Mouse (Mus musculus) spleen, adult 12 weeks (tissue): ENCODE measurements around the gene Syt1.

Source experiments
- DNase-seq: peaks from one replicate; pipeline ENCODE4 v3.0.0; 2022; ENCODE audit warnings: low spot score

Syt1 gene

DNA sequence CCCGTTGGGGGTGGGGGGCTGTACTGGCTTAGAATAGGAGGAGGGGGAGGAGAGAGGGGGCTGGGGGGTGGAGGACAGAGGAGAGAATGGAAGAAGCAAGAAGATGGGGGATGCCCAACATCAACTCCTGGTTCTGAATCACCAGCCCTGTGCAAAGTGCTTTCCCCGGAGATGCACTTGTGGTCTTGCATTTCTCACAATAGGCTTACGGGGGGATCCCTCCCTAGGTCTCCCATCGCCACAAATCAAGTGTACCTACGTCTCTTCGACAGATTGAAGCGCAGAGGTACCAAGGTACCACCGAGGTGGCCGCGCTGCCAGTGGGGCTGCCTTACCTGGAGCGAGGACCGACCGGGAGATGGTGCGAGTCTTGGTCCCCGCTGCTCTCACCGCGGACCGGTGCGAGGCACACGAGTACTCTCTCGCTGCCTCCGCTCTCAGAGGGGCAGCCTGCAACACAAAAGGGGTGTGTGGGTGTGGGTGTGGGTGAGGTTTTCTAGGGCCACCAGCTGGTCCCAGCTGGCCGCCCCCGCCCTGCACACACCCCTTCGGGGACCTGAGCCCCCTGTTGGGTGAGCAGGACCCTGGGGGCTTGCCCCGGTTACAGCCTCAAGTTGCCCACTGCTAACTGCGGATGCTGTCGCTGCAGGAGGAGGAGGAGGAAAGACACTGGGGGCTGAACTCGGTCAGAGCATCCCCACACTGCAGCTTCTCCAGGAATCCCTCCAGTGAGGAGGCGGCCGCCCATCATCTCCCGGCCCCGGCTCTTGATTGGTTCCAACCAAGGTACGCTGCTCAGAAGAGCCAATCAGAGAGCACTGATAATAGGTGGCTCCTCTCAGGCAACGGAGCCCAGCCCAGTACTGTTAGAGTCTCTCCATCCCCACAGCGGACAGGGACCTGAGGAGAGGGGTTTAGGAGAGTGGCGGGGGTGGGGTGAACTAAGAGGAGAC, at the start of gene Syt1:
TSS of gene Syt1 (minus strand) at position 742 of the 953 bp plus-strand sequence.
- no peak for DNase-seq

DNA sequence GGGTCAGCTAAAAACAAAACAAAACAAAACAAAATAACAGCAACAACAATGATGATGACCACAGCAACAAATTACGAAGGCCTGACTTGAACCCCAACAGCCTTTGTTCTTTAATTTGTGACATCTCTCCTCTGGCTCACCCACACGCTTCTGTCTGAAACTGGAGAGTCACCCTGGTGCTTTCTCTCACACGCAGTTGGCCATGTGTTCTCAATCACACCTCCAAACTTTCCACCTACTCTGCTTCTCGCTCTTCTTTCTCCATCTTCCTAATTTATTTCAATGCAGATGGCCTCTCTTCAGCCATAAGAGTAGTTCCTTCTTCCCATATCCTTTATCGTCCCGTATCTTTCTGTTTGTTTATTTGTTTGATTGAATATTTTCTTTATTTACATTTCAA, 45.7 kb upstream of the Syt1 start:
- DNase-seq: no peak

GRCm38 (mm10) chr10:109047537-109047936, 36.8 kb upstream of the Syt1 start:
- DNase-seq: no peak

DNA sequence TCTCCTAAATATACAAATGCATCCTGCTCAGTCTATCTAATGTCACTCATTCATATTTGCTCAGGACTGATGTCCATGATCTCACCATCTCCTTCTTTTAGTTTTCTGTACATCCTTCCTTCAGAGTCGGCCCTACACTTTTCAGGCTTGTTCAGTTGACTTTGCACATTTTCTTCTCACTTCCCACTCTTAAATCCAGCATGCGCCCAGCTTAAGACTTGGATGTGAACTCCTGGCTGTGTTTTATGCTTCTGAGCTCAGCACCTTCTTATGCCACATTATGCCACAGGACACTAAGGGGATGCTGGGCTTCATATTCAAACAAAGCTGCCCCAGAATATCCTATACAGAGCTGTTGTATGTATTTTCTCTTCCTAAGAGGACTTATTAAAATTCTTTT, 36.2 kb upstream of the Syt1 start:
- no peak for DNase-seq

DNA sequence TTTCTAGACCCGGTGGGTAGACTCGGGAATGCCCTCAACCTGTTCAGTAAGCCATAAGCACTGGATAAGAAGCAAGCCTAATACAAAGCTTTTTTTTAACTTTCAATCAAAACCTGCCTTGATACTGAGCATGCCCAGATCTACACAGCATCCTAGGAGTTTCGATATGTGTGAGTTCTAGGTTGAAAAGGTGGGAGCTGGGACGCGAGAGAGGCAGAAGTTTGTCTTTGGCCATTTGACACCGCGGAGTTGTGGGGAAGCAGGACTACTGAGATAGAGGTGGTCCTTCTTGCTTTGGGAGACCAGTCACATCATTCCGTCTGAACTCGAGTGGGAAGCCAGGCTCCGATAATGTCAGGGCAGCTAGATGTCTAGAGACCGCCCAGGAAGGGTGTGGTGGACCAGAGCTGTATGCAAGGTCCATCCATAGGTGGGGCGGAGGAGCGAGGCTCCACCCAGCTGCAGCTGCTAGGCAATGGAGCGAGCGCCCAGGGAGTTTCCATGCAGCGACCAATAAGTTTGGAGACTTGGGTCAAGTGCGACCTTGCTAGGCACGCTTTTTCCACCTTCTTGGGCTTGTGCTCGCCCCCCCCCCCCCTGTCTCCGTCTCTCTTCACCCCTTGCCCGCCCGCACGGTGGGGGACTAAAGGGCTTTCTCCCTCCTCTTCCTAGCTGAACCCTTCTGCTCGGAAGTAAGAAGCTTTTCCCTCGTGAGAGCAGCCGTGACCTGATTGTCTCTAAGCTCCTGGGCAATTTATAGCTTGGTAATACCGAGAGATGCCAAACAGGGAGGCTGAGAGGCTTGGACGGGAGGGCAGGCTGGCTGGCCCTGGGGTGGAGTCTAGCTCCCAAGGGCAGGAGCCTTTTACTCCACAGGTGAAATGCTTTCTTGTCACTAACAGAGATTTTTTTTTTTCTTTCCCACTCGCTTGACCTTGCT, 714 bp upstream of the Syt1 start:
- no peak for DNase-seq

DNA sequence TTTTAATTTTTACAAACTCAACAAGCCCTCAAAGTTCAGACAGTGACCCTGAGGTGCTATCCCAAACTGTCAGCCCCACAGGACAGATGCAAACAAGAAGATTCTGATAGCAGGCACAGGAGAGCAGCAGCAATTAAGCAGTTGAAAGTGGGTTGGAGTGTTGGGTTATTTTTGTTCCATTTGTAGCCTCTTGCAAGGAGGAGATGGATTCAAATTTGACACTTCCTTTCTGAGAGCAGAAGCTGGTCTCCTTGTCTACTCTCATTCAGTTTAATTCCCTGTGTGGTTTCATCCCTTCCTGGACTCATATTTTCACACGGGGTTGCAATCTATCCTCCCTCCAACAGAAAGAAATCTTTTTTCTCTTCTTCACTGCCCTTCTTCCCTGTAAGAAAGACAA, 951 bp downstream of the Syt1 start:
- no peak for DNase-seq

GRCm38 (mm10) chr10:109008456-109008855, 2.3 kb downstream of the Syt1 start:
- no peak for DNase-seq

- DNase-seq: no peak
These were observed 7.3 kb downstream of the Syt1 start for GRCm38 (mm10) chr10:109003482-109003881.

- DNase-seq: no peak
These were observed 23.5 kb downstream of the Syt1 start for GRCm38 (mm10) chr10:108987250-108987649.

- DNase-seq: no peak
These were observed 31.1 kb downstream of the Syt1 start for GRCm38 (mm10) chr10:108979660-108980059.

GRCm38 (mm10) chr10:108954952-108955351, 55.8 kb downstream of the Syt1 start:
- no peak for DNase-seq

GRCm38 (mm10) chr10:108952182-108952581, 58.6 kb downstream of the Syt1 start:
- DNase-seq: no peak

DNA sequence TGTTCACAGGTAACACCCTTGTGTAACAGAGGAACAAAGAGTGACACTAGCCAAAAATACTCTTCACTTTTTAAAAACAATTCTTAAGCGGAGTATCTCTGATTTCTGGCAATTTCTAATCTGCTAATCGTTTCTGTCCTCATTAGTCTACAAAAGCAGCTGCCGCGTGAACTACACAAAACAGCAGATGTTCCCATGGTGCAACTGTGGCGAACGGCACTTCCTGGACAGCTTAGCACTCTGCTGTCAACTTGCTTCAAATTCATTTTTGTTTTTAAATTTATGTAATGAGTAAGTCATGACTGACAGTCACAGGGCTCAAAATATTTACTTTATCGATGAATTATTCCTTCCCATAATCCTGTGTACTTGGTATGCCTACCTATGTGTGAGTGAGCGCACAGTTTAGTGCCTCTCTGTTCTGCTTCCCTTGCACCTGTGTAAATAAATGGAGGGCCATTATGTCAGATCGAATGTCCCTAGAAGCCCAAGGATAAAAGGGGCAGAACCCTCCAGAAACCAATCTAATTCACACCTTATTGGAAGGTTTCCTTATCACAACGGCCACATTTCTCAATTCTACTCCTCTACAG, 73.8 kb downstream of the Syt1 start:
- no peak for DNase-seq

DNA sequence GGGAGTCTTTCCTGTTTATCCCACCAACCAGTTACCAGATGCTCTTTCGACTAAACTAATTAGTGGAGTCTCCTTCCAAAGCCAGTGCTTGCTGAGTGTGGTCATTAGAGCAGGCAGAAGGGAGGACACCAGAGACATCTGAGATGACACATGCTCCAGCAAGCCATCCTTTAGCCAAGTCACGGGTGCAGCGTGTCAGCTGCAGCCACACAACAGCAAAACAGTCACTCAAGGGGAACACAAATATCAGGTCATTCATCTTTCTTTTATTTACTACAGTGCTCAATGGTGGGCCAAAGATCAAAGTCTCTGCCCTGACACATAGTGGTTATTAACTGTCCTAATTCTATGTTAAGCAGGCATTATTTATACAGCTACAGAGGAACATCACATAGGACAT, 80.5 kb downstream of the Syt1 start:
- DNase-seq: no peak

DNA sequence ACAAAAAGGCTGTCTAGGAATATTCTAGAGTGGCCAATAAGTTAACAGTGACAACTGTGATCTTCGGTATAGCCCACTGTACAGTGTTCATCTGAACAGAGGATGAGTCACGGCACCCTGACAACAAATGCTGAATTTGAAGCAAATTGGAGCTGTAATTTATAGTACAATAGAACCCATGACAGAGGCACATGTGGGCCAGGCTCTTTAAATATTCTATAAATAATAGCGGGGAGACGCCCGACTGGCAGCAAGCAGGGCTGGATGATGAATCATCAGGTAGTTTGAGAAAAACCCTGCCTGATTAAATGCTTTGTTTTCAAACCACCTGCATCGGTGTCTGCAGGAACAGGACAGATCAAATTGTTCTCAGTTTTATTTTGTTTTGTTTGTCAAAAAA, 81.1 kb downstream of the Syt1 start:
- DNase-seq: no peak

DNA sequence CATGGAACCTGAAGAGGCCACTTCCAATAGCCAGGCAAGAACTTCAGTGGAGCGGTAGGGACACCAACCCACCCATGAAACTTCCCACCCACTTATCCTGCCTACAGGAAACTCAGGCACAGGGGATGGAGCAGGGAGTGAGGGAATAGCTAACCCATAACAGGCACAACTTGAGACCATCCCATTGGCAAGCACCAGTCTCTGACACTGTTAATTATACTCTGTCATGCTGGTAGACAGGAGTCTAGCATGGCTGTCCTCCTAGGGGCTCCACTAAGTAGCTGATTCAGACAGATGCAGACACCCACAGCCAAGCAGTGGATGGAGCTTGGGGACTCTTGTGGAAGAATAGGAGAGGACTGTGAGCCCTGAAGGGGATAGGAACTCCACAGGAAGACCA, 105.5 kb downstream of the Syt1 start:
- DNase-seq: no peak

DNA sequence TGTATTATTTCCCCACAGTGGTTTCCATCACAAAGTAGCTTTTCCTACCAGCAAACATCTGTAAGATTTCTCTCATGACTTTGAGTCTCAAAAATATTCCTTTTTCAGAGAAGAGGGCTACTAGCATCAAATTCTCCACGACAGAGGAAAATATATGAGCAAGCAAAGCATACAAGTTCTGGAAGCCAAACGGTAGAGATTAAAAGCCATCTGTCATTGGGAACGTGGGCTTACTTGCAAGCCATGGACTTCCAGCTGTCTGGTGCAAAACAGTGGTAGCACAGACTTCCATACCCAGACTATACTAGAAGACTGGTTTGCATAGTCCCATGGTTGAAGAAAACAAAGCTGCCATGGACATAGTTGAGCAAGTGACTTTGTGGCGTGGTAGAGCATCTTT, 106.4 kb downstream of the Syt1 start:
- DNase-seq: no peak

DNA sequence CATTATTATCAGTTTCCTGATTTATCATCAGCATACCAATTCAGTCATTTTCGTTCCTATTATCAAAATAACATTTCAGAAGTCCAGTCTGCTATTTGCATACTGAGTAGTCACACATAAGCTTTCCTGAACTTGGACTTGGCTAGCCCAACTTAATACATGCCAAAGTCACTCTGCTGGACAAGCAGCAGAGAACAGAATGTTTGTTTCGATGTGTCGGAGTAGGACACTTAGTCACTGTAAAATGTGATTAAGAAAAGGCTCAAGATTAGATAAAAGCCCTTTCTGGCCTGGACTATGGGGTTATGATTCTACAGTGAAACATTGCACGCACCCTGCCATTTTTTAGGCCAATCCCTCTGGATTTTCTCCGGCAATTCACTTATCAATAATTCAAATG, 114.3 kb downstream of the Syt1 start:
- no peak for DNase-seq

- DNase-seq: no peak
These were observed 117.5 kb downstream of the Syt1 start for GRCm38 (mm10) chr10:108893288-108893687.

DNA sequence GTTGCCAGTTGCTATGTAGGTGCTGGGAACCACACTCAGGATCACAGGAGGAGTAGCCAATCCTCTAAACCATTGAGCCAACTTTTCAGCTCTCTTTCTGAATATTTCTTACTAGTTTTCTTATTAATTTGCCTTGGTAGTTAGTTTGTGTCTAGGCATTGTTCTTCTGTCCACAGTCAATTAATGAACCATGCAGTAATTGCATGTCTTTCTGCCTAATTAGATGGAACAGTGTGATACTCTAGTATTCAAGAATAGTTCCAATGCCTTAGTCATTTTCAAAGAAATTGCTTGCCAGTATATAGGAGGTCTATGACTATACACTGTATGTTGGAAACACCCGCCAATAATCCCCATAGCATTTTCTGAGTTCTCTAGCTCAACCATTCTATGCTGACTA, 118.3 kb downstream of the Syt1 start:
- no peak for DNase-seq

- DNase-seq: no peak
These were observed 121.7 kb downstream of the Syt1 start for GRCm38 (mm10) chr10:108889084-108889483.

DNA sequence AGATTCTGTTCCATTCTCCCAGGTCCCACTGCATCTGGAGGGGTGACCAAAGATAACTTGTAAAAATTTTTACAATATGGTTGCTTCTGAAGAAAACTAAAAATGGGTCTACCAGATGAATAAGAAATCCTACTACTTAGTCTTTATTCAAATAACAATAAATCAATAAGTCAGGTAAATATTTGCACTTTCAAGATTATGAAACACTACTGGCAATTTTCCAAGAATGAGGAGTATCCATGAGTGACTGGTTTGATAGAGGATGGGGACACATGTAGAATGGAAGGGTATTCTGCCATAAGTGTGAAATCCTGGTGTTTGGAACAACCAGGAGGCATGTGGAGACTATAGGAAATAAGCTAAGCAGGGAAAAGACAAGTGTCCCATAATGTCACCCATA, 124.0 kb downstream of the Syt1 start:
- no peak for DNase-seq
